Mouse (Mus musculus) urinary bladder, postnatal 10 days (tissue): ENCODE measurements around the gene Aplp1.

Source experiments
- DNase-seq: peaks from one replicate; pipeline ENCODE4 v3.0.0; 2022; ENCODE audit warnings: low spot score

Aplp1 gene

DNA sequence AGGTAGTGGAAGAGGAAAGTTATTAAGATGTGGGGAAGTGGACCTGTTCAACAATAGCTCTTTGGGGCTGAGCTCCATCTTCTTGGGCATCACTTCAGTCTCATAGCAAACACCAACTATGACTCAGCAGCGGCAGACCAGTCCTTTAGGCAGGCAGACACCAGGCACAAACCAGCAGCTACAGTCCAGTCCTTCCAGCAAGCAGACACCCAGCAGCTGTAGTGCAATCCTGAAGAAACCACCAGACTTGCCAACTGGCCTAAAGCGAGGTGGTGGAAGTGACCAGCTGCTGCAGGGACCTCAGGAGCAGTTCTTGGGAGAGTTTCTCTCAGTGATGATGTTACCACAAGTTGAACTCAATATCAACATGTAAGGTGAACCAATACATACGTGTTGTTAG lies 36.7 kb downstream of the Aplp1 start:
- no peak for DNase-seq

DNA sequence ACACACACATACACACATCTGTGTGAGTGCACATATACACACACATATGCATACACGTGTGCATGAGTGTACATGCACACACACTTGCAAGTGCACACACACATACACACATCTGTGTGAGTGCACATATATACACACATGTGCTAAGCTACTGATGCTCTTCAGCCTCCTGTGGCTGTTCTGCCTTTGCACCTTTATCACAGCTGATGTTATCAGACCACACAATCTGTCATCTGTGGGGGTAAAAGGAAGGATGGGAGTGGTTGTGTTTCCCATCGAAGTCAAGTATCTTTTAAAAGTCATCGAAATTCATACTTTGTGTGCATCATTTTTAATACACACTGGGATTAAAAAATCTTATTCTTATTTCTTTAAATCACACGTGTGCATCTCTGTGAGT lies 43.0 kb downstream of the Aplp1 start:
- DNase-seq: no peak

DNA sequence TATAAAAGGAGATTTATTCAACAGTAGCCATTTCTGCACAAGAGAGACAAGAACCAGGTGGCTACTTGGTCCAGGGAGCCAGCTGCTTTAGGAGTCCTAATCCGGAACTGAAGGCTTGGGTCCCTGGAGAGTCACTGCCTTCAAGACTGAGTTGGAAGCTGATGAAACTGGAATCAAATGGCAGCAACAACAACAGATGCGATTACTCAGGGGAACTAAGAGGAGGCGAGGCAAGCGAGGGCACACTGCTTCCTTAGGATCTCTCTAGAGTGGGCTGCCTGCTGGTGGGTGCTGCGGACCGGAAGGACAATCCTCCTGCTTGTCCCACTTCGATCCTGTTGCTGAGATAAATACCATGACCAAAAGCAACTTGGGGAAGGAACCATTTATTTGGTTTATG lies 45.7 kb downstream of the Aplp1 start:
- DNase-seq: no peak

DNA sequence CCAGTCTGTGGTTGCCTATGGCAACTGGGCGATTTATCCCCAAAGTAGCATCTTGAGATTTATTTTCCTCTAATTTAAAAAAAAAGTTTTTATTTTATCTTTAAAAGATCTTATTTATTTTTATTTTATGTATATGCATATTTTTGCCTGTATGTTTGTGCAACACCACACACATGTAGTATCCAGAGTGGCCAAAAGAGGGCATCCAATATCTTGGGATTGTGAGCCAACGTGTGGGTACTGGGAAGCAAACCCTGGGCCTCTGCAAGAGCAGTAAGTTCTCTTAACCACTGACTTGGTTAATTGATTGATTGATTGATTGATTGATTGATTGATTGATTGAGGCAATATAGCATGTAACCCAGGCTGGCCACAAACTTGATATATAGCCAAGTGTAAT lies 50.5 kb downstream of the Aplp1 start:
- DNase-seq: no peak

DNA sequence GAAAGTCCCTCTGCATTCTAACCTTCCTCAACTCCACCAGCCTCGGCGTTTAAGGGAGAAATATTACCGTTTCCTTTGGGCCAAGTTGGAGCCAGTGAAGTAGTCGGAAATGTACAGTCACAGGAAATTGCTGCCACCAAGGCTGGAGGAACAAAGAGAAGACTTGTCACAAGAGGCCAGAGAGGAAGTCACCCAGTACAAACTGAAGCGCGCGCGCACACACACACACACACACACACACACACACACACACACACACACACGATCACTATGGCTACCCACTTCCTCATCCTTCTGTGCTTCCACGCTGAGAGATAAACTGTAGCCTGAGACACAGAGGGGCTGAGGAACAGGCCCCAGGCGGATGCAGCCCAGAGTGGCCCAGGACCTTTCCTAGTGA lies 51.0 kb downstream of the Aplp1 start:
- no peak for DNase-seq

DNA sequence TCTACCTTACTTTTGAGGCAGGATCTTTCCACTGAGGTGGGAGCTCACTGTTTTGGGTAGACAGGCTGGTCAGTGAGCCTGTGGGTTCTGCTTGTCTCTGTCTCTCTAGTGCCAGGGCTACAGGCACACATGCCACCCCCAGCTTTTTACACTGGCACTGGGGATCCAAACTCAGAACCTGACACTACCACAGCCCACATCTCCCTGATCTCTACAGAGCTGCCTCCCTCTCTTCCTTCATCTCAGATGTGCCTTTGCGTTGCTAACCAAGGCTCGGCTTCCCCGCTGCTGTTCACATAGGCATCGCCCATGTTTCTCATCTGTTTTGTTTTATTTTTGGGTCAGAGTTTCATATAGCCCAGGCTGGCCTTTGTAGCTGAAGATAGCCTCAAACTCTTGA lies 51.7 kb downstream of the Aplp1 start:
- no peak for DNase-seq

DNA sequence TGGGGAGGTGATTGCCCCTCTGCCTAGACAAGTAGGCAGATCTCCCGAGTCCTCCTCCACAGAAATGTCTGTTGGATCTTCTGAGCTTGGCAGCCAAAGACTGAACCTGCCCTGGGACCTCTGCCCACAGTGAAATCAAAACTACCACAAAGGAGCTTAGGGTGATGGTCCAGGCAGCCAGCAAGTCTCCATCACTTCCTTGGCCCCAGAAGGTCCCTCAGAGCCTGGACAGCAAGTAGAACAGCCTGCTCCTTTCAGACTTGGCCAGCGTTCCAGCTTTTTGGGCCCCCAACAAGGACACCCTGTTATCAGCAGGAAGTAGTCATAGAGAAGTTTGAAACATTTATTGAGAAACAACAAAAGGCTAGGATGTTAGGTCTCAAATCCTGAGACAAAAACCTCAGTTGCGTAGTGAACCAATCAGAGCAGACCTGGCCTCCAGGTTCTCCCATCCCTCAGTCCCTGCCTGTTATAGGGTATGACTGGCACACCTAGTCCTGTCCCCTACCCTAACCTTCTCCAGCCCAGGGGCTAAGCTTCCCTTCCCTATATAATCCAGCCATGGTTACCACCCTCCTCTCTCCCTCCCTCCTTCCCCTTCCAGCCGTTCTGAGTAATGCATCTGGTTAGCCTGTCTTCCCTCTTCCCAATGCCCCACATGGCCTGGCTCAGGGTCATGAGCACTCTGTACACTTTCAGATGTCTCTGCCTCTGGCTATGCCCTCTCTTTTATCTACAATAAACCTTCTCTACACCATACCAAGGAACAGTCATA lies 52.4 kb downstream of the Aplp1 start:
- DNase-seq: no peak
